Mouse (Mus musculus) stomach, postnatal 0 days (tissue): ENCODE results near the gene Gm36028.

Experiments used
- CTCF ChIP-seq: IDR thresholded peaks from 2 replicates; pipeline ENCODE4 v1.5.1; 2016; ENCODE audit warnings: antibody characterized with exemption, low read depth, mild to moderate bottlenecking, moderate library complexity
- EP300 ChIP-seq: optimal IDR thresholded peaks from 2 replicates; pipeline ENCODE3; 2016; ENCODE audit warnings: antibody characterized with exemption

GRCm38 (mm10) chr16:37811874-37812273 lies 49.1 kb downstream of the Gm36028 start:
- TF ChIP-seq CTCF (no peak), EP300 (no peak)
